Mouse (Mus musculus): ENCODE measurements around the gene Tdp1. TPM values are rescaled to one million over a fixed set of nuclear protein-coding genes. Genes with fewer than 3 reads are reported as not detected.
"Not testable (repeated sequence)": the region's sequence is repeated elsewhere in the genome, so short reads cannot be mapped to it uniquely, and the experiment has no call there.

Gene Tdp1
- total RNA-seq, 2 experiments from 2014 or later: 24.6 to 25.0 TPM

DNA sequence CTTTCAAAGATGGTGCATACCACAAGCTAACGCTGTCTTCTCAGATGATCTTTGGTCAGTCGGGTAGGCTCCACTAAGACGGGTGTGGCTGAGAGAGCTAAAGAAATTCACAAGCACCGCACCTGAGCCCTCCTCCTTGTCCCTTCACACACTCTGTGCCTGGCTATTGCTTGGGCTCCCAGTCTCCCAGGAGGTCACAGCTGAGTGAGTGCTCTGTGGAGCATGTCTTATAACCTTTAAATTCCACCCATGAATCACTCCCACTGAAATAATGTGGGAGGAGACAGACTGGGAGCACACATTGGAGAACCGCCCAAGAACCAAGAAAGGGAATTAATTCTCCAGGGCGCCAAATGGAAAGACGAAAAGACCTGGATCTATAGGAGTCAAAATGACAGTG is 56.4 kb downstream of the Tdp1 start:
- intact Hi-C loops (cut with DNase I): no loop called here
- no peak for DNase-seq (ENCODE audit: low spot score in 2 of 2)

DNA sequence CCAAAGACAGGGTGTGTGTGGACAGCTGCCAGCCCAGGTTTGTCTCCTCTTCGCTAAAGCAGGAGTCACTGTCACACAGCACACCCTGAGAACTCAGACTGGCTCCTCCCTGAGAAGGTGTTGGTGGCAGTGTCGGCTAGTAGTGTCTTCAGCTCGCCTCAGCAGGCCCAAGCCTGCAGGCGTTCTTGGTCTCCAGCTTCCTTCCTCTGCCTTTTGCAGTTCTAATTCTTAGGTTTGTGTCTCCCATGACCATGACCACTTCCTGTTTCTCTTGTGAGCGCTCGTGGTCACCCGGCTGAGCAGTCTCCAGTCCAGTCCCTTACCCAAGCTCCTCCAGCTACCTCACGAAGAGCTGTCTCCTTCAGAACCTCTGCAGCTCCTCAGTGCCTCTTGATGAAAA is 58.1 kb downstream of the Tdp1 start:
- intact Hi-C loops (cut with DNase I): no loop called here

DNA sequence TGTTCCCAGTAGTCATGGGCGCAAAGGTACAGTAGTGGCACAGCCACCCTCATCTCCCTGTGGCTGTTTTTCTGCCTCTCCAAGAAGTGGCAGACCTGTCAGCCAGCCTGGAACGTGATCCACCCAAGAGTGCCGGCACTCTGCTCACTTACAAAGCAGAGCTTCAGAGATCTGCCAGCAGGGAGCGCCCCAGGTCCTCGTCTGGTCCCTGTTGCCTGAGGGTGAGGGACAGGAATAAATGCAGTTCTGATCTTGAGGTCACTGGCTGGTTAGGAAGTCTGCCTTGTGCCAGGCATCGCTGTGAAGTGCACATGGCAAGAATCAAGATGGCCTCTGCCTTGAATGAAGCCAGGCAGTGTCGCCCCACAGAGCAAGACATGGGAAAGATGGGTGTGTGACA is 68.6 kb downstream of the Tdp1 start:
- intact Hi-C loops (cut with DNase I): loop anchor here (2.0 kb wide), 1 partner anchor 154 kb away; no protein-coding TSS in a partner anchor
- peak; percentile 60 to 65 for DNase-seq (ENCODE audit: low spot score in 2 of 2)

More for the DNA sequence above, 58.1 kb downstream of the Tdp1 start:
- DNase-seq (ENCODE audit: low spot score in 2 of 2): no peak

DNA sequence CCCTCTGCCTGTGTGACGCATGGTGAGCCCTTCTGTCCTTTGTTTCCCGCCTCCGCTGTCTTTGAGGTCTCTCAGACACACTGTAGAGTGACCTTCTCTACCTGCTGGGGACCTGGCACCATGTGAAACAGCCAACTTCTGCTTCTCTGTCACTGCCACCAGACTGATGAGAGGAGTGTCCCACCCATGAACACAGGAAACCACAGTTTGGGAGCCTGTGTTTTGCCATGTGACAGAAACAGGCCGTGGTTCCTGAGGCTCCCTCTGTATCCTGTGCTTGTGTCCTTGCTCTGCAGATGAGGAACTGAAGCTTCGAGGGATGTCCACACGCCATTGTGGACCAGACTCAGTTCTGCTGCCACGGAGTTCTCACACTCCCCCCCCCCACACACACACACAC is 72.1 kb downstream of the Tdp1 start:
- intact Hi-C loops (cut with DNase I): no loop called here
- DNase-seq (ENCODE audit: low spot score in 2 of 2): no peak

DNA sequence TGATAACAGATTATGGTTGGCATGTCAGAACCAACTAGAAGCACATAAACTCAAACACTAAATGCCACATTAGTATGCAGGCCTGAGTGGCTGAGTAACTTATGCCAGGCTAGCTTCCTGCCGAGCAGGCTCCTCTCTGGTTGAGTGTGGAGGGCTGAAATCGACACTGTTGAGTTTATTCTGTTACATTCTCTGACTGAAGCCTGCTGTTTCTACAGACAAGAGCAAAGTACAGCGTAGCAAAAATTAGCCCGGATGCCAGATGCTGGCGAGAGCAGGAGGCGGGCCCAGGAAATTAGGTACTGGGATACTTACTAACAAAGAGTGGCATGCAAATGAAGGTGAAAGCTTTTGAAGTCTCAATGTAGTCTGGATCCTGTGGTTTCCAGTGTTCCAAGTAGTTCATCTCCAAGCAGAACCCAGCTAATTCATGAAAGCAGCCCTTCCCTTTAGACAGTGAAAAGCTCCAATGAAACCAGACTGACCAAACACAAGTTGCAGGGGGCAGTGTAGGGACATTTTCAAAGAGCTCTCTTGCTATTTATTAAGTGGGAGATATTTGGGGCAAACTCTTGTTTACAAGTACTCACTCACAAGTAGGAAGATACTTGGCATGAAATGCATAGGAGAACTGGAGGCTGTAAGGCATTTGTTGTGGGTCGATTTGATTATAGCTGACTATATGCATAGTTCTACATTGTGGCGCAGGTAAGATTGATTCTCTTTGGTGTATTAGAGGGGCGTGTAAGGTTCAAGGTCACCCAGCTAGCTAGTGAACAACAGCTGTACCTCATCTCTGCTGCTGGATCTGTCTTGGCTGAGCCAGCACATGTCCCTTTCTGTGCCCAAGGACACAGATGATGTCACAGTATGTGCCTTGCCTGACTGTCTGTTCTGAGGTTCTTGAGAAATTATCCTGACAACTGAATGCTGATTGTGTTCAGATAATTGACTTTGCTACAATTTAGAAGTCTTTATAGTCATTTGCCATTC is 74.0 kb downstream of the Tdp1 start:
- peak; percentile 37 to 64 for DNase-seq (ENCODE audit: low spot score in 2 of 2)
- intact Hi-C loops (cut with DNase I): no loop called here

DNA sequence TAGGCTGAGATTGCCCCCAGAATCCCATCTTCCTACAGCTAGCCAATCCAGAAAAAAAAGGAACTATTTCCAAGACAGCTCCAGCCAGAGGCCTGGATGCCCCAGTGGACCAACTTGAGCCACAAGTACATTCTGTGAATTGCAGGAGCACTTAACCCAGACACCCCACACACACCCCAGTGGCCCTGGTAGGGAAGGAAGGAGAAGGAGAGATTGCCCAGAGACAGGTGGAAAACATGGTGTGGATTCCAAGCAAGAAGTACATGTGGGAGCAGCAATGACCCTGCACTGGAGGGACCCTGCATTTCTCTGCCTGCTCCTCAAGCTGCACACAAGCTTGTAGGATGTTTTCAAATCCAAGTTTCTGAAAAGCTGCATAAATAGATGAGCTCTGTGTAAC is 75.0 kb downstream of the Tdp1 start:
- DNase-seq (ENCODE audit: low spot score in 2 of 2): no peak
- intact Hi-C loops (cut with DNase I): no loop called here

DNA sequence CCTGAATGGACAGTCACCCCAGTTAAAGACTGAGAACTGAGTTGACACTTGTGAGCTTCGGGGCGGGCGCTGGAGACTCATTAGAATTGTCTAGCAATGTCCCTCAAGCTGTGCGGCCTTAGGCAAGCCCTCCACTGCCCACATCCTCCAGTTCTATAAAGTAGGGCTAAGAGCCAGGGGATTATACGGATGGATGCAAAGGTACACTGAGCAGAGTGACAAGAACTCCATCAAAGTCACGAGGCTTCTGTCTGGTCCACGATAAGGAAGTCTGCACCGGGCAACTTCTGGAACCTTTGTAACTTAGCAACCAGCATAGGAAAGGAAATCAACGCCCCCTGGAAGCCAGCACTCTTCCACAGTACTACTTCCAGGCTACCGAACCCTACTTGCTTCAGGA is 75.6 kb downstream of the Tdp1 start:
- no peak for DNase-seq (ENCODE audit: low spot score in 2 of 2)
- intact Hi-C loops (cut with DNase I): loop anchor here (5.0 kb wide), 1 partner anchor 878 kb away; no protein-coding TSS in a partner anchor

DNA sequence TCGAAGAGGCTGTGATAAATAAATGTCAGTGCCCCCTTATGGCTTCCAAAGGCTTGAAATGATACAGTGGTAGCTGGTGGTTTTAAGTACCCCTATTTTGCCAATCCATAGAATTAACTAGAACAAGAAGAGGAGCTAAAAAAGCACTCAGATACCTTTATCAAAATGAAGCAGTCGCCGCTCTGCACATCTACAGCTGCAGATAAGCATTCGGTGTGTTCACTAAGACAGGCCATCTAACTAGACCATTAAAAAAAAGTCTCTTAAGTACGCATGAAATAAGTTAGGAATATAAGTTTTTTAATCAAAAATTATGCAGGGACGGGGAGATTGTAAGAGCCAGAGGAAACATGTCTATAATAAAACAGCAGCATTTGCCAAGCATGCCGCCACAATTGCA is 76.4 kb downstream of the Tdp1 start:
- intact Hi-C loops (cut with DNase I): loop anchor here (5.0 kb wide), 1 partner anchor 878 kb away; no protein-coding TSS in a partner anchor
- no peak for DNase-seq (ENCODE audit: low spot score in 2 of 2)

DNA sequence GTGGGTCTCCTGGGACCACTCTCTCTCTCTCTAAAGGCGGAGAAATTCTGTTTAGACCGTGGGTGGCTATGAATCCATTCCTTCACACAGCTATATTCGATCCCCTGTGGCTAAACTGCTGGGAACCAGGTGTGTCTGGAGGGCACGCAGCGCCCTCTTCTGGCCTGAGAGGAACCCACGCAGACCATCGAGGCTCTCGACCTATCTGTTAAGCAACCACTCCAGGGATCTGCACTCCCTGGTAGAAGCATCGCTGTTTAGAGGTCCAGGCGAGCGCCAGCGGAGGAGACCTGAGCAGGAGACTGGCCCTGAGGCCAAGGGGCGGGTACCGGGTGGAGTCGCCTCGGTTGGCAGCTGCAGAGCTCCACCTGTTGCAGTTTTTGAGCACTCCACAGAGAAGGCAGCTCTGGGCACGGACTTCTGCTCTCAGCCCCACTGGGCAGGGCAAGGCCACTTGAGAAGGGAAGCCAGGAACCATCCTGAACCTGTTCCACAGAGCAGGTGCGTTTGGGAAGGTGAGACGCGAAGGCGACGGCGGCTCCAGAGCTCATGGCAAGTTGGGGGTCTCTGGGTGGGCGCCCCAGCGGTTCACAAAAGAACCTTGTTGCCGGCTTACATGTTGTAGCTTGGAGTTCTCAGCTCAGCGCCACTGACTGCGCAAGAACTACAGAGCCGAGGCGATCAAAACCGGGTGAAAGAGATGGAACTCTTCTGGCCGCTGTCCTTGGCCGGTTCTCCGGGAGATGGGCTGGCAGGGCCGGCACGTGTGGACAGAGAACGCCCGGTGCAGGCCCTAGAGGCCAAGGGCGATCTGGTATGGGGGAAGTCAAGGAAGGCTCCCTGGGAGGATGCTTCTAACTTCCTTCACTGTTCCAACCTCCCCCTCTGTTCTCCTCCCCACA is 80.2 kb downstream of the Tdp1 start, which contains the start of gene Kcnk13:
Kcnk13 (plus strand) TSS at position 199 of the 902 bp plus-strand sequence.
- peak; percentile 79 to 84 for DNase-seq (ENCODE audit: low spot score in 2 of 2)
- intact Hi-C loops (cut with DNase I): loop anchor here (1.0 to 5.0 kb wide), 2 partner anchors 64 to 882 kb away; no protein-coding TSS in a partner anchor

DNA sequence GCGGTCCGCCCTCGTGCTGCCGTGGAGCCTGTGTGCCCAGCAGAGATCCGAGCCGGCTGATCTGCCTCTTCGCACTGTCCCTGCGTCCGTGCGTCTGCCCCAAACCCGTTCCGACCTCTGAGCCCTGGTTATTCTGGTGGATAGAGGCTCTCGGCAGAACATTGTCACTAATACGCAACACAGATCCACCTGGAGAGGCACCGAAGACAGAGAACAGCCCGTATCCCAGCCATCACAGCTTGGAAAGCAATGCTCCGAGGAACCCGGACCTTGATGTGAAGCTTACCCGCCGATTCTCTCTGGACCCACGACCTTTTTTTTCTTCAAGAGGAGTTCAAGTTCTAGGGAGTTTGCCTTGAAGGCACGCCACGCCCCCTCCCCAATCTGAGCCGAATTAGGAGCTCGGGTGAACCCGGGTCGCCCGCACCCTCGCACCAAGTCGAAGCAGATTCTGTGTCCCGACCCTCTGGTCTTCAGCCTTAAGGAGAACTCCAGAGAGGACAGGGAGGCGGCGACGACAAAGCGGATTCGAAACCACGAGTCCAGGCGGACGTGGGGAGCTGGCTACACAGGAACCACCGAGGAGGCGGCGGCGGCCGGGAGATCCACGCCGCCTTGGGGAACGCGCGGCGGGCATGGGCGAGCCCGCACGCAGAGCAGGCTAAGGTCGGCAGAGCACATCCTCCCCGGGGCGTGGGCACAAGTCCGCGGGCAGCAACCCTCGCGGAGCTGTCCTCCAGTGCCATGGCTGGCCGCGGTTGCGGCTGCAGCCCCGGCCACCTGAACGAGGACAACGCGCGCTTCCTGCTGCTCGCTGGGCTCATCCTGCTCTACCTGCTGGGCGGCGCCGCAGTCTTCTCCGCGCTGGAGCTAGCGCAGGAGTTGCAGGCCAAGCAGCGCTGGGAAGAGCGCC is 81.1 kb downstream of the Tdp1 start:
- intact Hi-C loops (cut with DNase I): loop anchor here (1.0 kb wide), 1 partner anchor 142 kb away; no protein-coding TSS in a partner anchor
- peak; percentile 25 to 52 for DNase-seq (ENCODE audit: low spot score in 2 of 2)

DNA sequence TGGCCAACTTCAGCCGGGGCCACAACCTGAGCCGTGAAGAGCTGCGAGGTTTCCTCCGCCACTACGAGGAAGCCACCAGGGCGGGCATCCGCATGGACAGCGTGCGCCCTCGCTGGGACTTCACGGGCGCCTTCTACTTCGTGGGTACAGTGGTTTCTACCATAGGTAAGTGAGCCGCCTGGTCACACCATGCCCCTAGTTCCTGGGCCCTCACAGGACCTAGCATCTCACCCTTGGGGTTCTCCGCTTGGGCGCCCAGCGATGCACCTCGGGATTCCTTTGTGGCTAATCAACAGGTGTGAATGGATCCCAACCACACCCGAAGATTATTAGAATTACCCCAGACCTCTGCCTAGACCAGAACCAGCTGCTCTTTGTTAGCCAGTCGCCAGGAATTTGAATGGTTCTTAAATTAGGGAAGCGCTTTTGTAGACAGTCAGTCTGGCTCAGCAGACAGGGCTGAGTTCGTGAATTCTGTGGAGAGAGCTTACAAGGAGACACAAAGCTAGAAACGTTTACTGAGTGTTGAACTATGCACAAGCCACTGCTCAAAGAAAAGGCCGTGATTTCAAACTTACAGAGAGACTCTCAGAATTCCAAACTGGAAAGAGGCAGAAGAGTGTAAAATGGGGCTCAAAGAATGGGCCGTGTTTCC is 81.9 kb downstream of the Tdp1 start:
- DNase-seq (ENCODE audit: low spot score in 2 of 2): no peak
- intact Hi-C loops (cut with DNase I): loop anchor here (1.0 kb wide), 1 partner anchor 141 kb away; no protein-coding TSS in a partner anchor

DNA sequence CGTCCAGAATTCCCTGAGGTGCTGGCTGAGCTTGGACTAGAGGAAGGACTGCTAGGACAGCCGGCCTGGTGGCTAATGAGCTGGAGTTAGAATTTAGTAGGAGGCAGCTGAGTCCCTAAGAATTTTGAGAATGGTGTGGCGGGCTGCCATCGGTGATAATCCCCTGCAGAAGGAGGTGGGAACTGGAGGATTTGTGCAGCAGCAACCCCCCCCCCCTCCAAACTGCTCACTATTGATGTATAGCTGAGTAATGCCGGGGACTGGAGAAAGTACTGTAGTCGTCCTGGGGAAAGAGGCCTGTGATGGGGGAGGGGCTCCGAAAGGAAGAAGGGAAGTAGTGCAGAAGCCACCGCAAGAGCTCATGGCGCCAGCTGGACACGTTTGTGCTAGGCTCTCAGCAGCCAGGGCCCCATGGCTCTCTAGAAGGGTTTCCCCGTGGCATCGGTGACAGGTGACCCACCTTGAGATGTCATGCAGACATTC is 82.6 kb downstream of the Tdp1 start:
- intact Hi-C loops (cut with DNase I): loop anchor here (1.0 kb wide), 1 partner anchor 140 kb away; no protein-coding TSS in a partner anchor
- peak; percentile 24 to 26 for DNase-seq (ENCODE audit: low spot score in 2 of 2)

DNA sequence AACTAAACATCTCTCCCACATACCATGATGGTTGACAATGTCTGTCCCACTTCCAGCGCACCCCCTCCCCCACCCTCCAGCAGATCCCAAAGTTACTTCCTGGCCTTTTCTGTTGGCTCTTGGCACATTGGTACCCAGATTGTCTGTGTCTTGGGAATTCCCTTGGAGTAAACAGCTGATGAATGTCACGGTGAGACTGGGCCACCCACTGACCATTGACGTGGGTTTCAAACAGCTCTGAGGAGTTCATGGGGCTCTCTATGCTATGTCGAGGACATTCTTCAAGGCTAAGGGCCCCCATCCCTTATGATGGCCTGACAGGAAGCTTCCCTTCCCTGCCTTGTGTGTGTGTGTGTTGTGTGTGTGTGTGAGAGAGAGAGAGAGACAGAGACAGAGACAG is 85.6 kb downstream of the Tdp1 start:
- intact Hi-C loops (cut with DNase I): no loop called here
- DNase-seq (ENCODE audit: low spot score in 2 of 2): no peak

DNA sequence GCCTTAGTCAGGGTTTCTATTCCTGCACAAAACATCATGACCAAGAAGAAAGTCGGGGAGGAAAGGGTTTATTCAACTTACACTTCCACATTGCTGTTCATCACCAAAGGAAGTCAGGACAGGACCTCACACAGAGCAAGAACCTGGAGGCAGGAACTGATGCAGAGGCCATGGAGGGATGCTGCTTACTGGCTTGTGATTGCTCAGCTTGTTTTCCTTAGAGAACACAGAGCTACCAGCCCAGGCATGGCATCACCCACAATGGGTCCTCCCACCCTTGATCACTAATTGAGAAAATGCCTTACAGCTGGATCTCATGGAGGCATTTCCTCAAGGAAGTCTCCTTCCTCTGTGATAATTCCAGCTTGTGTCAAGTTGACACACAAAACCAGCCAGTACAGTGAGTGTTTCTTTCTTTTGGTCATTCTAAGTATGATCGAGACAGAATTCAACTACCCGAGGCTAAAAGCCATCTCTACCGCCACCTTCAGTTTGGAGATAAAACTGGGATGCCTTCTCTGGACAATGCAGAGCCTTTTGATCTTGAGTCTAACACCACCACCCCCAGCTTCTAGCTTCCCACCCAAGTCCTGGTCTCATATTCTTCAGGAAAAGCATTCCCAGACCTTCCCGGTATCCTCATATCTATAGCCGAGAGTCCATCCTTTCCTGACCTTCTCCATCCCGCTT is 87.0 kb downstream of the Tdp1 start:
- intact Hi-C loops (cut with DNase I); DNase-seq (ENCODE audit: low spot score in 2 of 2): not testable (repeated sequence)

DNA sequence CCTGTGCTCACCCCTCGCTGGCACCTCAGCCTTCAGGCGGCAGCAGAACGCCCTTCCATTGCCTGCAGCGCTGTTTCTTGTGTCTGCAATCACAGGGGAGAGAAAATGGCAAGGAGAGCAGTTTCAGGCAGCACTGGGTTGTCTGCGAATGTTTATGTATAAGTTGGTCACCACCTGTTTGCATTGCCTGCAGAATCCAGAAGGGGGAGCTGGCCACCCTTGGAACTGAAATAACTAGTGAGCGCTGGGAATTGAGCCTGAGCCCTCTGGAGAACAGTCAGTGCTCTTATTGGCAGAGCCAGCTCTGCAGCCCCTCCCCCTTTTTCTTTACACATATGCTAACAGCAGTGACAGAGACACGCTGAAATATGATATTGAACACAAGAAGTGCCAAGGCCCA is 88.5 kb downstream of the Tdp1 start:
- no peak for DNase-seq (ENCODE audit: low spot score in 2 of 2)
- intact Hi-C loops (cut with DNase I): no loop called here

DNA sequence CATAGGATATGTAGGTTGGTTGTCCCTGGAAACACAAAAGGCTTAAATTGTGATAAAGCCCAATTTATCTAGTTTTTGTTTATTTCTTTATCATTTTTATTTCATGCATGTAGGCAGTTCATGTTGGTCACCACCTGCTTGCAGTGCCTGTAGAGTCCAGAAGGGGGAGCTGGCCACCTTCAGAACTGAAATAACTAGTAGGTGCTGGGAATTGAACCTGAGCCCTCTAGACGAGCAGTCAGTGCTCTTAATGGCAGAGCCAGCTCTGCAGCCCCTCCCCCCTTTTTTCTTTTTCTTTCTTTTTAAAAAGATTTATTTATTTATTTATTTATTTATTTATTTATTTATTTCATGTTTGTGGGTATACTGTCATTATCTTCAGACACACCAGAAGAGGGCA is 89.3 kb downstream of the Tdp1 start:
- intact Hi-C loops (cut with DNase I): no loop called here
- DNase-seq (ENCODE audit: low spot score in 2 of 2): no peak

DNA sequence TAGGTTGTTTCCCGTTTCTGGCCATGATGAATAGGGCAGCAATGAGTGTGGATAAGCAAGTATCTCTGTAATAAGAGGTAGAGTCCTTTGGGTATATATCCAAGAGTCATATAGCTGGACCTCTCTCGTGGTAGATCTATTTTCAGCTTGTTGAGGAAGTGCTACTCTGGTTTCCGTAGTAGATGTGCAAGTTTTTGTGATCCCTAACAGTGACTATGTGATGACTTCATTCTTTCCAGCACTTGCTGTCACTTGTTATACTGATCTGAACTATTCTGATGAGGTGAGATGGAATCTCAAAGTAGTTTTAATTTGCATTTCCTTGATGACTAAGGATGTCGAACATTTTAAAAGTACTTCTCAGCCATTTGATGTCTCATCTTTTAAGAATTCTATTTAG is 95.2 kb downstream of the Tdp1 start:
- intact Hi-C loops (cut with DNase I): no loop called here
- no peak for DNase-seq (ENCODE audit: low spot score in 2 of 2)

DNA sequence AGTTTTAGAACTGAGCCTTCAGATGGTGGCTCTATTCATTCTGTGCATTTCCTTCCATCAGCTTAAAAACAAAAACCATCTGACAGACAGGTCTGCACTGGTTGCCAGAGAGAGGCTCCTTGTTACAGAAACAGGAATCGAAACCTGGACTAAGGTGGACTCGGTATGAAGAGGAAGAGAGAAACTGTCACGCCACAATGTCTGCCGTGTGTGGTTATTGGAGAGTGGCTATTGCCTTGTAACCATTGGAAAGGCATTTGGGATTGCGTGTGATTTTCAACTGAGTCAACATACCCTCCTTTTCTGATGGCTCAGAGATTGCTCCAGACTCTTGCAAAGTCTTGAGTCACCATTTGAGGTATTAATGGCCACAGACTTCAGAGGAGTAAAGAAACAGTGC is 102.5 kb downstream of the Tdp1 start:
- intact Hi-C loops (cut with DNase I): no loop called here

More for the DNA sequence above, 102.5 kb downstream of the Tdp1 start:
- no peak for DNase-seq (ENCODE audit: low spot score in 2 of 2)

All from left cerebral cortex, postnatal 25 days (tissue).